Mouse (Mus musculus) c-Kit-positive CD71-positive TER-119-positive erythroid progenitor cells, embryonic 14.5 days (primary cell): Measurements from ENCODE around the gene Gm21256.
"Not testable (repeated sequence)": the region's sequence is repeated elsewhere in the genome, so short reads cannot be mapped to it uniquely, and the experiment has no call there.

ENCODE experiments used
- DNase-seq: peaks from one replicate; pipeline ENCODE4 v3.0.0-alpha.2; 2013; ENCODE audit warnings: low spot score

Gm21256 gene

GRCm38 (mm10) chrY:47450660-47451059 is at the start of gene Gm21256:
Gene Gm21256 (plus strand): TSS chrY:47450960.
- DNase-seq: not testable (repeated sequence)
